Mouse (Mus musculus) gastrocnemius, adult 2 months (tissue): ENCODE data around the gene Wdr73. TPM values are rescaled to one million over a fixed set of nuclear protein-coding genes. Genes with fewer than 3 reads are reported as not detected.
"Not testable (repeated sequence)": the region's sequence is repeated elsewhere in the genome, so short reads cannot be mapped to it uniquely, and the experiment has no call there.

Experiments used
- DNase-seq: peaks from one replicate; pipeline ENCODE4 v3.0.0; 2022
- H3K27ac ChIP-seq: fragments of 200-600 bp; 2 replicates; pipeline ENCODE4 v1.8.1; 2022; ENCODE audit warnings: mild to moderate bottlenecking
- H3K4me3 ChIP-seq: fragments of 200-600 bp; 2 replicates; pipeline ENCODE4 v1.8.1; 2022; ENCODE audit warnings: mild to moderate bottlenecking, moderate library complexity
- CTCF ChIP-seq: fragments of 200-600 bp; IDR thresholded peaks from 2 replicates; pipeline ENCODE4 v1.8.1; 2022; ENCODE audit warnings: antibody characterized with exemption, mild to moderate bottlenecking, moderate library complexity
- intact Hi-C: fragments of 180-260 bp; cut with DNase I; formaldehyde crosslinking; loops from one replicate; pipeline ENCODE4 v1.15.1; 2025
- long read RNA-seq, 2 experiments: library from polyadenylated mRNA; stranded (forward); transcript quantifications; one replicate each; pipeline ENCODE4 v2.0.0; 2021
- total RNA-seq, 2 experiments: library from RNA; stranded (reverse); gene quantifications; 2 replicates each; pipeline ENCODE4 v1.2.3; 2021

Gene Wdr73
- total RNA-seq: 1 to 10 TPM; 2.9 to 3.7 TPM
- long read RNA-seq, experiment 1, partial matches to known transcripts: 0 of 3 reads
- long read RNA-seq, experiment 1, other reads (novel, unspliced or antisense): 1 of 3 reads
- long read RNA-seq, experiment 2, partial matches to known transcripts: 1 of 5 reads
- long read RNA-seq, experiment 2, other reads (novel, unspliced or antisense): 1 of 5 reads

- peak within 1 kb of the TSS; percentile 84 for H3K27ac ChIP-seq
- no peak for TF ChIP-seq CTCF
- DNase-seq: peak; percentile 94
- intact Hi-C loops: loop anchor here (2.0 kb wide), 1 partner anchor 92 kb away; the partner anchor contains the start of gene Zfp592
- peak within 1 kb of the TSS; percentile 74 for H3K4me3 ChIP-seq
These were observed at the start of gene Wdr73 for GRCm38 (mm10) chr7:80900944-80901501. Gene Wdr73, minus strand, starts transcription at chr7:80901269.

GRCm38 (mm10) chr7:80947445-80948350 is 46.6 kb upstream of the Wdr73 start, which contains the start of gene Sec11a:
Gene Sec11a, minus strand, starts transcription at chr7:80947780.
- TF ChIP-seq CTCF: peak; percentile 21; the same call in 1 of the 2 replicates
- Histone ChIP-seq H3K27ac (peak within 1 kb of the TSS; percentile 98), H3K4me3 (peak within 1 kb of the TSS; percentile 94)
- intact Hi-C loops: loop anchor here (5.0 kb wide), 1 partner anchor 40 kb away; no protein-coding TSS in a partner anchor
- DNase-seq: peak; percentile 96

GRCm38 (mm10) chr7:80939808-80940207 is 38.7 kb upstream of the Wdr73 start:
- no peak for TF ChIP-seq CTCF
- DNase-seq: no peak
- Histone ChIP-seq H3K4me3 (no peak overlapping the region), H3K27ac (no peak overlapping the region)
- intact Hi-C loops: no loop called here

- H3K4me3 ChIP-seq, DNase-seq, intact Hi-C loops, H3K27ac ChIP-seq: not testable (repeated sequence)
These were observed 36.2 kb upstream of the Wdr73 start for GRCm38 (mm10) chr7:80937304-80937666.

GRCm38 (mm10) chr7:80936617-80937303 is 35.7 kb upstream of the Wdr73 start:
- H3K27ac ChIP-seq: peak overlapping the region; percentile 46
- DNase-seq, H3K4me3 ChIP-seq: not testable (repeated sequence)

GRCm38 (mm10) chr7:80935834-80936233 is 34.8 kb upstream of the Wdr73 start:
- DNase-seq: no peak
- Histone ChIP-seq H3K27ac (no peak overlapping the region), H3K4me3 (no peak overlapping the region)
- intact Hi-C loops: no loop called here
- TF ChIP-seq CTCF: no peak

More at GRCm38 (mm10) chr7:80936617-80937303, 35.7 kb upstream of the Wdr73 start:
- intact Hi-C loops: not testable (repeated sequence)

GRCm38 (mm10) chr7:80932777-80933176 is 31.7 kb upstream of the Wdr73 start:
- Histone ChIP-seq H3K27ac (no peak overlapping the region), H3K4me3 (no peak overlapping the region)
- TF ChIP-seq CTCF: no peak
- no peak for DNase-seq
- intact Hi-C loops: no loop called here

GRCm38 (mm10) chr7:80931618-80932207 is 30.6 kb upstream of the Wdr73 start:
- intact Hi-C loops: no loop called here
- DNase-seq: no peak
- TF ChIP-seq CTCF: no peak
- no peak overlapping the region for H3K27ac ChIP-seq
- no peak overlapping the region for H3K4me3 ChIP-seq

GRCm38 (mm10) chr7:80923165-80923564 is 22.1 kb upstream of the Wdr73 start:
- intact Hi-C loops: no loop called here
- Histone ChIP-seq H3K4me3 (no peak overlapping the region), H3K27ac (no peak overlapping the region)
- DNase-seq: no peak
- TF ChIP-seq CTCF: no peak

GRCm38 (mm10) chr7:80919647-80920008 is 18.6 kb upstream of the Wdr73 start:
- H3K4me3 ChIP-seq: no peak overlapping the region
- intact Hi-C loops: no loop called here
- no peak for TF ChIP-seq CTCF
- DNase-seq: no peak
- no peak overlapping the region for H3K27ac ChIP-seq

GRCm38 (mm10) chr7:80918982-80919646 is 18.0 kb upstream of the Wdr73 start:
- Histone ChIP-seq H3K4me3 (no peak overlapping the region), H3K27ac (no peak overlapping the region)
- no peak for DNase-seq
- intact Hi-C loops: no loop called here
- no peak for TF ChIP-seq CTCF
